Mouse (Mus musculus) kidney, embryonic 15.5 days (tissue): ENCODE data around the gene Col12a1. TPM values are rescaled to one million over a fixed set of nuclear protein-coding genes. Genes with fewer than 3 reads are reported as not detected.

Experiments used
- ATAC-seq: fragments of 200-750 bp; cut with Nextera tagmentation; replicated peaks from 2 replicates; pipeline ENCODE4 v1.8.0; 2017; ENCODE audit warnings: moderate TSS enrichment; ENCODE audit not compliant: low FRiP score
- H3K27ac ChIP-seq: fragments of 300-500 bp; sonication (generic); 2 replicates; pipeline ENCODE4 v1.5.1; 2015; ENCODE audit warnings: mild to moderate bottlenecking, inconsistent platforms
- H3K27me3 ChIP-seq: fragments of 300-500 bp; sonication (generic); 2 replicates; pipeline ENCODE4 v1.6.1; 2015; ENCODE audit warnings: inconsistent platforms
- H3K36me3 ChIP-seq: fragments of 300-500 bp; sonication (generic); 2 replicates; pipeline ENCODE4 v1.6.1; 2015; ENCODE audit warnings: inconsistent platforms
- H3K4me1 ChIP-seq: fragments of 300-500 bp; sonication (generic); 2 replicates; pipeline ENCODE4 v1.6.1; 2015; ENCODE audit warnings: inconsistent platforms
- H3K4me2 ChIP-seq: fragments of 300-500 bp; sonication (generic); 2 replicates; pipeline ENCODE4 v1.6.1; 2015; ENCODE audit warnings: moderate library complexity, mild to moderate bottlenecking, inconsistent platforms
- H3K4me3 ChIP-seq: fragments of 300-500 bp; sonication (generic); replicated peaks from 2 replicates; pipeline ENCODE4 v1.5.1; 2015; ENCODE audit warnings: mild to moderate bottlenecking, inconsistent platforms
- H3K9ac ChIP-seq: fragments of 300-500 bp; sonication (generic); 2 replicates; pipeline ENCODE4 v1.6.1; 2015; ENCODE audit warnings: mild to moderate bottlenecking, inconsistent platforms
- H3K9me3 ChIP-seq: fragments of 300-500 bp; sonication (generic); replicated peaks from 2 replicates; pipeline ENCODE4 v1.6.1; 2016; ENCODE audit warnings: inconsistent platforms
- WGBS: fragments of 180-500 bp; shearing (Covaris S2); methylation state at CpG from one replicate; pipeline ENCODE4 v1.1.7; 2015; ENCODE audit warnings: mixed read lengths; 5-methylcytosine and 5-hydroxymethylcytosine counted together
- polyA plus RNA-seq: library from polyadenylated mRNA; unstranded; fragments of >200 nt; fragmentation: Nextera tagmentation; extraction: Ambion mirVana; gene quantifications from 2 replicates; pipeline ENCODE4 v1.2.1, GENCODE M21; 2015

The Col12a1 gene
- polyA plus RNA-seq, 1 experiment from 2014 or later, result 30.5 TPM

DNA sequence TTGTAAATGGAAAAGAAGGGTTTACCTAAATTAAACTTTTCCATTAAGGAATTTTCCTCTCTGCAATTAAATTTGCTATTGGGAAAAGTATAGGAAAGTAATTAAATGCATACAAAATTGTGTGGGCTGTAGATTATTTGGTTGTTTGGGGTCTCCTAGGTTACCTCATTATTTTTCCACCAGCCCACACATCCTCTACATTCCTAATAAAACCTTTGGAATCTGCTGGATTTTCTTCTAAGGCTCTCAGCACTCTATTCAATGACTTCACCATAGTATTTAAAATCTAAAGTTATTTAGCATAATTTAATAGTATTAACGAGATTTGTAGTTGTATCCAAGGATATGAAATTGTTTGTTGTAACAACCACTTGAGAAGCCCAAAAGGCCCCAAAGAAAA, 120.1 kb downstream of the Col12a1 start:
- Histone ChIP-seq H3K9me3 (no peaks in the 10 kb centered on the region), H3K4me1 (no peaks in the 10 kb centered on the region), H3K4me2 (no peak overlapping the region), H3K36me3 (no peaks in the 10 kb centered on the region), H3K9ac (no peak overlapping the region), H3K27me3 (no peaks in the 10 kb centered on the region), H3K27ac (no peak overlapping the region), H3K4me3 (no peak overlapping the region)
- ATAC-seq, result no peak
- WGBS, result 70% methylated on average over 1 of the region's 1 CpGs

DNA sequence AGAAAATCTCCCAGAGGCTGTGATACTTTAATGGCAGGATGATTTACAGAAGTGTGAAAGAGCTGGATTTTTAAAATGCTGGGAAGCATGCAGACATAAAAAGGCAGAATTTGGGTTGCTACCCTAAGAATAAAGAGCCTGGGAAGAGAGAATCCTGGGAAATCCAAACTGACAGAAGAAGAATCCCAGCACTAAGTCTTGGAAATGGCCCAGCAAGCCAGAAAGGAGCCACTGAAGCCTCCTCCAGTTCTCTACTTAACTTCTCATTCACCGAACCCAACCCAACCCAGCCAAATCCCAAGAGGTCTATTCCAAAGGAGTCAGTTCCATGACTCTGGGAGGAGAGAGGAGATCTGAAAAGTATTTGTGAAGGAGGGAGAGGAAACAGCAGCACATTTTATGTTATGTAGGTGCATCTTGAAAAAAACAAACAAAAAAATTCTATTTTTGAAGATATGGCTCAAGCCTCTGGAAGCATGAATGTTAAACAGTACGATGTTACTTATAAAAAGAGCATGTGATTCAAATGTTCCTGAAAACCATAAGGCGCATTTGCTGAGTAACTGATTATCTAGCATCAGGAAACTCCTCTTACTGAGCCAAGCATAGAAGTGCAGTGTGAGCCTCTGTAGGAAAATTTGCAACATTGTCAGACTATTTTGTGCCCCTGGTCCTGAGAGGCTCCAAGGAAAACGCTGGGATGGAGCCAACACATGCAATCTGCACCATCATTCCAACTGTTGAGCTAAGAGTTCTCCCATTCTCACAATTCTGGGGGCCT, 132.0 kb downstream of the Col12a1 start:
- Histone ChIP-seq H3K9me3 (no peaks in the 10 kb centered on the region), H3K36me3 (no peaks in the 10 kb centered on the region), H3K4me3 (no peak overlapping the region), H3K9ac (no peak overlapping the region), H3K27ac (no peak overlapping the region), H3K4me1 (no peaks in the 10 kb centered on the region), H3K4me2 (no peak overlapping the region), H3K27me3 (no peaks in the 10 kb centered on the region)
- ATAC-seq, result no peak
- WGBS, result 85% methylated on average over 4 of the region's 4 CpGs

DNA sequence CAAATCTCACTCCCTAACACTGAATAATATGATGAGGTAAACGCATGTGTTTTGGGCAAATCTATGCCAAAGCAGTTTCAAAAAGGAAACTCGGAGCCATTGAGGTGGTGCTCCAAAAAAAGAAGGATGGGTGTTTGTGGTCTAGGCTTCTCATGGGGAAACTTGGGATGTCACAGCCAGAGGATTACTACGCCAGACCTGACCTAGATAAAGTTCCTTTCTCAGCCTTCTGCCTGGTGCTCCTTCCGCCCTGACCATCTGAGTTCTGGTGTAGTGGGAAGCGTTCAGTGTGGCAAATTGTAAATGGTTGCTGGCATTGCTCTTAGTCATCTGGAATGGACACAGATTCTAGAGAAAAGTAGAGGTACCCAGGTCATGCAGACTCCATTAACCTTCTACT, 151.8 kb downstream of the Col12a1 start:
- WGBS, result 87% methylated on average over 5 of the region's 5 CpGs
- H3K9me3 ChIP-seq, result no peaks in the 10 kb centered on the region
- no peaks in the 10 kb centered on the region for H3K4me1 ChIP-seq
- H3K4me3 ChIP-seq, result no peak overlapping the region
- H3K27ac ChIP-seq, result no peak overlapping the region
- no peak for ATAC-seq
- H3K4me2 ChIP-seq, result no peak overlapping the region
- H3K9ac ChIP-seq, result no peak overlapping the region
- no peaks in the 10 kb centered on the region for H3K27me3 ChIP-seq
- H3K36me3 ChIP-seq, result no peaks in the 10 kb centered on the region

DNA sequence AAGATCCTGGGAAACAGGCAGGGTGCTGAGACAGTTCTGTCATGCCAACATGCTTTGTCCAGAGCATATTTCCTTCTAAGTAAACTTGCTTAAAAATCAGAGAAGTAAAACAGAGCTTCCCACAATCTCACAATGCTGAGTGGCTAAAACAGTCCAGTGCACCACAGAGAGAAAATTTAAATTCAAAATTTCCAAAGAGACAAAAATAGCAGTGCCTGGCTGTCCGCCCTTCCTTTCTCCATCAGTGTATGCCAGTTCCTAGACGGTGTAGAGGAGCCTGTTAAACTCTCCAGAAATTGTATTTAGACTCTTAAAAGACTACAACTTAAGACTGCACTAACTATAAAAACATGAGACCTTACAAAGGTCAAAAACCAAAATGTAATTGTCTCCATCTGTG, 165.3 kb downstream of the Col12a1 start:
- no peak for ATAC-seq
- H3K9ac ChIP-seq, result no peak overlapping the region
- no peaks in the 10 kb centered on the region for H3K4me1 ChIP-seq
- H3K4me3 ChIP-seq, result no peak overlapping the region
- no peaks in the 10 kb centered on the region for H3K36me3 ChIP-seq
- no peak overlapping the region for H3K27ac ChIP-seq
- no peak overlapping the region for H3K4me2 ChIP-seq
- 77% methylated on average over 2 of the region's 2 CpGs for WGBS
- H3K9me3 ChIP-seq, result no peaks in the 10 kb centered on the region
- H3K27me3 ChIP-seq, result no peaks in the 10 kb centered on the region

Other genes with a start within 250 kb of the Col12a1 start
- gene Cox7a2, start 41.0 kb upstream of the Col12a1 start, polyA plus RNA-seq, result 718 and 798 TPM in 2 replicates
- gene Tmem30a, start 74.7 kb upstream of the Col12a1 start, polyA plus RNA-seq, result 81.1 and 85.6 TPM in 2 replicates